Comparison of ENCODE assay signal across 19 mouse cellular contexts in genomic region chr1:126751137-126751536, GRCm38 (mm10).
A peak's percentile ranks its signal among the peaks of the same experiment; 100 is the strongest.
DNase-seq lines count a peak whose midpoint lies in the region; ATAC-seq and TF ChIP-seq lines count a peak whose summit lies in the region.
"Had no signal": no experiment of that assay in that cellular context is flagged by ENCODE, and none has a peak within 500 bp of the region (broad histone marks: within the 10 kb centered on the region; RNA-seq: fewer than 3 reads in every experiment).

No protein-coding gene starts in this region.

- 0 out of 2 replicates have a peak, but pooled peaks have one; percentile 26 for ATAC-seq in limb, embryonic 14.5 days (ENCODE audit: low FRiP score, low read depth)
- peak; percentile 70; the same call in 1 of the 2 replicates for ATAC-seq in hindbrain, embryonic 14.5 days (ENCODE audit: low FRiP score)
- peak; percentile 62 for ATAC-seq in midbrain, embryonic 13.5 days
- peak; percentile 60; the same call in 1 of the 2 replicates for ATAC-seq in neural tube, embryonic 14.5 days (ENCODE audit: low read depth)
- ATAC-seq in lung, postnatal 0 days: no peak
- ATAC-seq: intestine, embryonic 16.5 days had no signal

- TF ChIP-seq CTCF in lung, postnatal 0 days (IDR thresholded peaks at IDR 0.05): no peak

- no peak overlapping the region for H3K4me2 ChIP-seq in limb, embryonic 14.5 days (replicated peaks; ENCODE audit: low read depth, low read length, severe bottlenecking)
- no peak overlapping the region for H3K4me2 ChIP-seq in hindbrain, embryonic 14.5 days (replicated peaks)
- no peak overlapping the region for H3K4me2 ChIP-seq in midbrain, embryonic 13.5 days (replicated peaks)
- H3K4me2 ChIP-seq in neural tube, embryonic 14.5 days (ENCODE audit: low read depth, low read length): no peak overlapping the region
- no peak overlapping the region for H3K4me2 ChIP-seq in lung, postnatal 0 days (replicated peaks; ENCODE audit: low read depth, low read length)
- H3K4me2 ChIP-seq: embryonic facial prominence, embryonic 12.5 days; heart, embryonic 13.5 days; kidney, embryonic 15.5 days had no signal

- no peak for TF ChIP-seq EP300 in lung, postnatal 0 days (IDR thresholded peaks at IDR 0.05)

- H3K9ac ChIP-seq in limb, embryonic 14.5 days (ENCODE audit: low read depth, low read length, severe bottlenecking): no peak overlapping the region
- no peak overlapping the region for H3K9ac ChIP-seq in hindbrain, embryonic 14.5 days
- H3K9ac ChIP-seq in midbrain, embryonic 13.5 days (replicated peaks): no peak overlapping the region
- H3K9ac ChIP-seq in neural tube, embryonic 14.5 days (replicated peaks; ENCODE audit: low read depth, low read length): no peak overlapping the region
- H3K9ac ChIP-seq in lung, postnatal 0 days (replicated peaks; ENCODE audit: low read depth): no peak overlapping the region
- H3K9ac ChIP-seq: embryonic facial prominence, embryonic 12.5 days; heart, embryonic 13.5 days; kidney, embryonic 15.5 days had no signal

- H3K4me3 ChIP-seq in limb, embryonic 14.5 days (replicated peaks; ENCODE audit: low read length): no peak overlapping the region
- no peak overlapping the region for H3K4me3 ChIP-seq in limb, embryonic 10.5 days
- no peak overlapping the region for H3K4me3 ChIP-seq in hindbrain, embryonic 14.5 days (replicated peaks; ENCODE audit: low read length)
- no peak overlapping the region for H3K4me3 ChIP-seq in midbrain, embryonic 13.5 days (replicated peaks)
- no peak overlapping the region for H3K4me3 ChIP-seq in neural tube, embryonic 14.5 days (ENCODE audit: low read depth, low read length)
- no peak overlapping the region for H3K4me3 ChIP-seq in lung, postnatal 0 days (ENCODE audit: low read depth, low read length)
- H3K4me3 ChIP-seq: embryonic facial prominence, embryonic 12.5 days; erythroblast, embryonic 14.5 days; heart, embryonic 13.5 days; kidney, embryonic 15.5 days had no signal

- no peak overlapping the region for H3K27ac ChIP-seq in limb, embryonic 14.5 days (replicated peaks; ENCODE audit: low read depth, low read length)
- no peak overlapping the region for H3K27ac ChIP-seq in limb, embryonic 10.5 days
- no peak overlapping the region for H3K27ac ChIP-seq in hindbrain, embryonic 14.5 days
- H3K27ac ChIP-seq in midbrain, embryonic 13.5 days: peak overlapping the region; percentile 47; the same call in 1 of the 2 replicates
- H3K27ac ChIP-seq in neural tube, embryonic 14.5 days (ENCODE audit: low read depth, low read length): no peak overlapping the region
- H3K27ac ChIP-seq in lung, postnatal 0 days (ENCODE audit: low read length): no peak overlapping the region
- H3K27ac ChIP-seq: embryonic facial prominence, embryonic 12.5 days; heart, embryonic 13.5 days; kidney, embryonic 15.5 days had no signal

- no peak for DNase-seq in limb, embryonic 14.5 days (ENCODE audit: low spot score)
- no peak for DNase-seq in limb, embryonic 10.5 days (ENCODE audit: low spot score)
- peak; percentile 44 for DNase-seq in hindbrain, embryonic 14.5 days (ENCODE audit: low spot score)
- DNase-seq in left cerebral cortex, postnatal 14 days (ENCODE audit: low spot score in 2 of 2): no peak
- DNase-seq in thymus, postnatal 25 days: no peak
- no peak for DNase-seq in lung, postnatal 0 days (ENCODE audit: low spot score)
- DNase-seq: B cell, adult 2 months; cerebellum, postnatal 10 days; kidney, postnatal 4 days; lung, adult 18-20 months; lung, postnatal 36 days; thymus, postnatal 36 days had no signal

- no peaks in the 10 kb centered on the region for H3K27me3 ChIP-seq in limb, embryonic 14.5 days (ENCODE audit: control insufficient read depth, insufficient read depth, low read length)
- H3K27me3 ChIP-seq in limb, embryonic 10.5 days (ENCODE audit: low read depth, poor library complexity, severe bottlenecking): no peaks in the 10 kb centered on the region
- no peaks in the 10 kb centered on the region for H3K27me3 ChIP-seq in hindbrain, embryonic 14.5 days (ENCODE audit: control insufficient read depth, insufficient read depth, low read length)
- H3K27me3 ChIP-seq in midbrain, embryonic 13.5 days: 0 out of 2 replicates have a peak, but pooled peaks cover 3% of the 10 kb centered on the region
- H3K27me3 ChIP-seq in neural tube, embryonic 14.5 days (ENCODE audit: control insufficient read depth, insufficient read depth, low read length): no peaks in the 10 kb centered on the region
- H3K27me3 ChIP-seq in lung, postnatal 0 days (replicated peaks; ENCODE audit: insufficient read depth, low read length): no peaks in the 10 kb centered on the region
- H3K27me3 ChIP-seq: embryonic facial prominence, embryonic 12.5 days; heart, embryonic 13.5 days; kidney, embryonic 15.5 days had no signal

- WGBS in limb, embryonic 14.5 days: 45% methylated on average over 6 of the region's 6 CpGs
- WGBS in limb, embryonic 10.5 days: 78% methylated on average over 6 of the region's 6 CpGs
- 27% methylated on average over 6 of the region's 6 CpGs for WGBS in hindbrain, embryonic 14.5 days
- 39% methylated on average over 6 of the region's 6 CpGs for WGBS in midbrain, embryonic 13.5 days
- 27% methylated on average over 6 of the region's 6 CpGs for WGBS in neural tube, embryonic 14.5 days
- WGBS in lung, postnatal 0 days: 97% methylated on average over 6 of the region's 6 CpGs

- H3K9me3 ChIP-seq in limb, embryonic 14.5 days (ENCODE audit: control insufficient read depth, low read length): no peaks in the 10 kb centered on the region
- H3K9me3 ChIP-seq in limb, embryonic 10.5 days (replicated peaks): no peaks in the 10 kb centered on the region
- no peaks in the 10 kb centered on the region for H3K9me3 ChIP-seq in hindbrain, embryonic 14.5 days (ENCODE audit: control insufficient read depth, low read length)
- H3K9me3 ChIP-seq in midbrain, embryonic 13.5 days: peaks cover 4% of the 10 kb centered on the region; the same call in 1 of the 2 replicates
- H3K9me3 ChIP-seq in neural tube, embryonic 14.5 days (ENCODE audit: control insufficient read depth, low read length): no peaks in the 10 kb centered on the region
- H3K9me3 ChIP-seq in lung, postnatal 0 days (ENCODE audit: low read length): no peaks in the 10 kb centered on the region
- H3K9me3 ChIP-seq: embryonic facial prominence, embryonic 12.5 days; heart, embryonic 13.5 days; kidney, embryonic 15.5 days had no signal

- H3K36me3 ChIP-seq in limb, embryonic 14.5 days (ENCODE audit: control insufficient read depth, insufficient read depth, low read length): no peaks in the 10 kb centered on the region
- H3K36me3 ChIP-seq in limb, embryonic 10.5 days: no peaks in the 10 kb centered on the region
- H3K36me3 ChIP-seq in hindbrain, embryonic 14.5 days (replicated peaks; ENCODE audit: control insufficient read depth, insufficient read depth): no peaks in the 10 kb centered on the region
- H3K36me3 ChIP-seq in midbrain, embryonic 13.5 days: no peaks in the 10 kb centered on the region
- H3K36me3 ChIP-seq in neural tube, embryonic 14.5 days (ENCODE audit: control insufficient read depth, insufficient read depth, low read length): no peaks in the 10 kb centered on the region
- no peaks in the 10 kb centered on the region for H3K36me3 ChIP-seq in lung, postnatal 0 days (ENCODE audit: insufficient read depth, low read length)
- H3K36me3 ChIP-seq: embryonic facial prominence, embryonic 12.5 days; heart, embryonic 13.5 days; kidney, embryonic 15.5 days had no signal

- TF ChIP-seq POLR2A in limb, embryonic 14.5 days (IDR thresholded peaks at IDR 0.05; ENCODE audit: borderline replicate concordance, extremely low read depth, insufficient read depth, insufficient read length): no peak

- H3K4me1 ChIP-seq in limb, embryonic 14.5 days (ENCODE audit: control insufficient read depth, insufficient read depth, low read length): no peaks in the 10 kb centered on the region; the same call in 1 of the 2 replicates
- peaks cover 11% of the 10 kb centered on the region; the same call in 1 of the 2 replicates for H3K4me1 ChIP-seq in limb, embryonic 10.5 days
- peaks cover 8% of the 10 kb centered on the region; the same call in 1 of the 2 replicates for H3K4me1 ChIP-seq in hindbrain, embryonic 14.5 days (replicated peaks; ENCODE audit: control insufficient read depth, insufficient read depth, low read length)
- peaks cover 26% of the 10 kb centered on the region for H3K4me1 ChIP-seq in midbrain, embryonic 13.5 days (replicated peaks)
- peaks cover 3% of the 10 kb centered on the region; the same call in 1 of the 2 replicates for H3K4me1 ChIP-seq in neural tube, embryonic 14.5 days (ENCODE audit: control insufficient read depth, insufficient read depth, low read length)
- peaks cover 4% of the 10 kb centered on the region; the same call in 1 of the 2 replicates for H3K4me1 ChIP-seq in lung, postnatal 0 days (ENCODE audit: insufficient read depth, low read depth, low read length)
- H3K4me1 ChIP-seq: embryonic facial prominence, embryonic 12.5 days; heart, embryonic 13.5 days; kidney, embryonic 15.5 days had no signal

- intact Hi-C loops in left cerebral cortex, postnatal 14 days (cut with DNase I): no loop called here
